Mouse (Mus musculus): ENCODE data around the gene Mier2. TPM values are rescaled to one million over a fixed set of nuclear protein-coding genes. Genes with fewer than 3 reads are reported as not detected.

Mier2 gene
- total and polyA plus RNA-seq, 3 experiments: 22.4 to 30.2 (median 26.7) TPM

- DNase-seq (ENCODE audit: extremely low read depth): no peak
- Histone ChIP-seq H3K4me3 (replicated peaks in 1 of 3; ENCODE audit: low read depth in 2 of 3, low read length in 2 of 3, poor library complexity in 1 of 3) (no peak overlapping the region), H3K9ac (ENCODE audit: insufficient read depth, low read depth) (no peak overlapping the region), H3K79me2 (replicated peaks; ENCODE audit: control insufficient read depth, extremely low read depth, insufficient read depth, poor library complexity, severe bottlenecking) (no peaks in the 10 kb centered on the region), H3K9me3 (replicated peaks; ENCODE audit: low read length) (no peaks in the 10 kb centered on the region), H3K27me3 (replicated peaks) (no peaks in the 10 kb centered on the region), H3K4me1 (ENCODE audit: control insufficient read depth in 1 of 2, insufficient read depth in 2 of 2) (peaks cover 0 to 1% of the 10 kb centered on the region in 2 experiments; a peak in 2 of 4 replicates), H3K4me2 (ENCODE audit: insufficient read depth, low read depth, poor library complexity, severe bottlenecking) (no peak overlapping the region), H3K36me3 (replicated peaks in 1 of 2; ENCODE audit: control insufficient read depth in 1 of 2, insufficient read depth in 1 of 2, low read length in 1 of 2) (peaks cover 76 to 94% of the 10 kb centered on the region in 2 experiments), H3K27ac (ENCODE audit: insufficient read depth, low read depth) (no peak overlapping the region)
- dilution Hi-C loops (cut with MboI; ENCODE audit: extremely low pct_ligation_motif_present, extremely low pct_unique_long_range_greater_than_20kb, low sequenced_read_pairs): no loop called here
- in situ Hi-C loops (cut with MboI; ENCODE audit: low pct_ligation_motif_present, low pct_unique_long_range_greater_than_20kb, low sequenced_read_pairs): no loop called here
- TF ChIP-seq SIN3A (IDR thresholded peaks at IDR 0.05; ENCODE audit: low read length) (no peak), BHLHE40 (IDR thresholded peaks at IDR 0.05; ENCODE audit: low read depth, low read length) (no peak), CHD2 (IDR thresholded peaks at IDR 0.05; ENCODE audit: low read length) (no peak), KAT2A (IDR thresholded peaks at IDR 0.05; ENCODE audit: insufficient replicate concordance, low read length) (no peak), E2F4 (IDR thresholded peaks at IDR 0.05; ENCODE audit: insufficient replicate concordance, low read depth, low read length) (no peak), MEF2A (IDR thresholded peaks at IDR 0.05; ENCODE audit: borderline replicate concordance, low read depth, low read length) (no peak), CTCF (conservative IDR thresholded peaks at IDR 0.05 in 1 of 2, IDR thresholded peaks at IDR 0.05 in 1 of 2; ENCODE audit: low read depth in 2 of 2, low read length in 2 of 2) (no peak), UBTF (IDR thresholded peaks at IDR 0.05; ENCODE audit: low read depth, low read length) (no peak), ELF1 (IDR thresholded peaks at IDR 0.05; ENCODE audit: low read depth, low read length) (no peak), CHD1 (IDR thresholded peaks at IDR 0.05; ENCODE audit: low read depth, low read length) (no peak), TBP (conservative IDR thresholded peaks at IDR 0.05; ENCODE audit: low read depth, low read length) (no peak), HCFC1 (IDR thresholded peaks at IDR 0.05; ENCODE audit: low read depth, low read length) (no peak), MXI1 (IDR thresholded peaks at IDR 0.05; ENCODE audit: low read depth, low read length) (no peak), NELFE (IDR thresholded peaks at IDR 0.05; ENCODE audit: low read depth, low read length) (no peak), USF2 (conservative IDR thresholded peaks at IDR 0.05; ENCODE audit: low read depth, low read length) (no peak), POLR2AphosphoS2 (IDR thresholded peaks at IDR 0.05; ENCODE audit: low read depth, low read length) (no peak), GABPA (IDR thresholded peaks at IDR 0.05; ENCODE audit: insufficient replicate concordance, low read depth, low read length) (no peak)
Observed at GRCm38 (mm10) chr10:79547148-79547675, 7.8 kb downstream of the Mier2 start.

GRCm38 (mm10) chr10:79546483-79546882 lies 8.5 kb downstream of the Mier2 start:
- Histone ChIP-seq H3K9ac (ENCODE audit: insufficient read depth, low read depth) (no peak overlapping the region), H3K27me3 (replicated peaks) (no peaks in the 10 kb centered on the region), H3K27ac (ENCODE audit: insufficient read depth, low read depth) (no peak overlapping the region), H3K36me3 (replicated peaks in 1 of 2; ENCODE audit: control insufficient read depth in 1 of 2, insufficient read depth in 1 of 2, low read length in 1 of 2) (peaks cover 83 to 100% of the 10 kb centered on the region in 2 experiments), H3K4me3 (replicated peaks in 1 of 3; ENCODE audit: low read depth in 2 of 3, low read length in 2 of 3, poor library complexity in 1 of 3) (no peak overlapping the region), H3K4me1 (ENCODE audit: control insufficient read depth in 1 of 2, insufficient read depth in 2 of 2) (no peaks in the 10 kb centered on the region), H3K79me2 (replicated peaks; ENCODE audit: control insufficient read depth, extremely low read depth, insufficient read depth, poor library complexity, severe bottlenecking) (no peaks in the 10 kb centered on the region), H3K4me2 (ENCODE audit: insufficient read depth, low read depth, poor library complexity, severe bottlenecking) (no peak overlapping the region), H3K9me3 (replicated peaks; ENCODE audit: low read length) (no peaks in the 10 kb centered on the region)
- no peak for DNase-seq (ENCODE audit: extremely low read depth)
- dilution Hi-C loops (cut with MboI; ENCODE audit: extremely low pct_ligation_motif_present, extremely low pct_unique_long_range_greater_than_20kb, low sequenced_read_pairs) (no loop called here), in situ Hi-C loops (cut with MboI; ENCODE audit: low pct_ligation_motif_present, low pct_unique_long_range_greater_than_20kb, low sequenced_read_pairs) (no loop called here)
- TF ChIP-seq POLR2A (IDR thresholded peaks at IDR 0.05; ENCODE audit: low read depth, low read length): no peak
- TF ChIP-seq MAZ (IDR thresholded peaks at IDR 0.05; ENCODE audit: low read depth, low read length): no peak
- TF ChIP-seq BHLHE40 (IDR thresholded peaks at IDR 0.05; ENCODE audit: low read depth, low read length): no peak
- TF ChIP-seq ZC3H11A (IDR thresholded peaks at IDR 0.05; ENCODE audit: low read depth, low read length): no peak
- no peak for TF ChIP-seq ELF1 (IDR thresholded peaks at IDR 0.05; ENCODE audit: low read depth, low read length)
- no peak for TF ChIP-seq ZKSCAN1 (IDR thresholded peaks at IDR 0.05; ENCODE audit: borderline replicate concordance, low read depth, low read length)
- no peak for TF ChIP-seq RAD21 (IDR thresholded peaks at IDR 0.05; ENCODE audit: low read depth, low read length)
- TF ChIP-seq MAFK (IDR thresholded peaks at IDR 0.05; ENCODE audit: insufficient replicate concordance, low read length): no peak
- no peak for TF ChIP-seq MYC (IDR thresholded peaks at IDR 0.05; ENCODE audit: low read depth, low read length)
- no peak for TF ChIP-seq KAT2A (IDR thresholded peaks at IDR 0.05; ENCODE audit: insufficient replicate concordance, low read length)
- TF ChIP-seq TBP (conservative IDR thresholded peaks at IDR 0.05; ENCODE audit: low read depth, low read length): no peak
- no peak for TF ChIP-seq CHD1 (IDR thresholded peaks at IDR 0.05; ENCODE audit: low read depth, low read length)
- TF ChIP-seq USF1 (IDR thresholded peaks at IDR 0.05; ENCODE audit: low read depth, low read length): no peak
- TF ChIP-seq JUND (conservative IDR thresholded peaks at IDR 0.05; ENCODE audit: low read depth, low read length): no peak
- no peak for TF ChIP-seq ZMIZ1 (IDR thresholded peaks at IDR 0.05; ENCODE audit: low read depth, low read length)
- no peak for TF ChIP-seq CHD2 (IDR thresholded peaks at IDR 0.05; ENCODE audit: low read length)
- TF ChIP-seq EP300 (IDR thresholded peaks at IDR 0.05; ENCODE audit: low read length): no peak
- TF ChIP-seq NELFE (IDR thresholded peaks at IDR 0.05; ENCODE audit: low read depth, low read length): no peak
- TF ChIP-seq MXI1 (IDR thresholded peaks at IDR 0.05; ENCODE audit: low read depth, low read length): no peak
